Mouse (Mus musculus) heart, postnatal 0 days (tissue): ENCODE measurements around the gene Gm49486. TPM values are rescaled to one million over a fixed set of nuclear protein-coding genes. Genes with fewer than 3 reads are reported as not detected.
A peak's percentile ranks its signal among the peaks of the same experiment; 100 is the strongest.

Experiments
- ATAC-seq: fragments of 200-750 bp; cut with Nextera tagmentation; 2 replicates; pipeline ENCODE4 v1.8.0; 2017; ENCODE audit warnings: low read depth, moderate number of reproducible peaks, moderate library complexity; ENCODE audit not compliant: insufficient read depth
- DNase-seq: peaks from one replicate; pipeline ENCODE4 v3.0.0-alpha.2; 2016; ENCODE audit warnings: low spot score
- H3K27ac ChIP-seq: fragments of 300-500 bp; sonication (generic); 2 replicates; pipeline ENCODE4 v1.5.1; 2014; ENCODE audit warnings: low read depth, mild to moderate bottlenecking
- H3K27me3 ChIP-seq: fragments of 300-500 bp; sonication (generic); 2 replicates; pipeline ENCODE4 v1.6.1; 2014; ENCODE audit warnings: low read length, mixed read lengths; ENCODE audit not compliant: control insufficient read depth, insufficient read depth
- H3K36me3 ChIP-seq: fragments of 300-500 bp; sonication (generic); replicated peaks from 2 replicates; pipeline ENCODE4 v1.6.1; 2014; ENCODE audit warnings: low read length, mixed read lengths; ENCODE audit not compliant: control insufficient read depth, insufficient read depth
- H3K4me1 ChIP-seq: fragments of 300-500 bp; sonication (generic); 2 replicates; pipeline ENCODE4 v1.6.1; 2014; ENCODE audit warnings: antibody characterized with exemption; ENCODE audit not compliant: control insufficient read depth, insufficient read depth
- H3K4me2 ChIP-seq: fragments of 300-500 bp; sonication (generic); 2 replicates; pipeline ENCODE4 v1.6.1; 2014; ENCODE audit warnings: low read depth, mild to moderate bottlenecking, low read length, moderate library complexity
- H3K4me3 ChIP-seq: fragments of 300-500 bp; sonication (generic); 2 replicates; pipeline ENCODE4 v1.5.1; 2014; ENCODE audit warnings: low read depth, low read length
- H3K9ac ChIP-seq: fragments of 300-500 bp; sonication (generic); replicated peaks from 2 replicates; pipeline ENCODE4 v1.6.1; 2014; ENCODE audit warnings: low read depth, low read length, mixed read lengths
- H3K9me3 ChIP-seq: fragments of 300-500 bp; sonication (generic); replicated peaks from 2 replicates; pipeline ENCODE4 v1.6.1; 2016; ENCODE audit warnings: low read length; ENCODE audit not compliant: control insufficient read depth
- CTCF ChIP-seq: IDR thresholded peaks from 2 replicates; pipeline ENCODE4 v1.5.1; 2016; ENCODE audit warnings: antibody characterized with exemption, control low read depth, low read depth
- EP300 ChIP-seq: IDR thresholded peaks from 2 replicates; pipeline ENCODE4 v1.6.1; 2016; ENCODE audit warnings: antibody characterized with exemption, low read depth
- WGBS: fragments of 180-500 bp; shearing (Covaris S2); extraction: QIAGEN DNeasy Blood & Tissue Kit; methylation state at CpG from one replicate; pipeline ENCODE4 v1.1.7; 2014; 5-methylcytosine and 5-hydroxymethylcytosine counted together
- polyA plus RNA-seq: library from polyadenylated mRNA; unstranded; fragments of >200 nt; fragmentation: Nextera tagmentation; extraction: Ambion mirVana; gene quantifications from 2 replicates; pipeline ENCODE4 v1.2.1, GENCODE M21; 2015
- total RNA-seq: library from RNA; depleted of rRNA; stranded (reverse); fragments of >200 nt; gene quantifications from 2 replicates; pipeline ENCODE4 v1.2.3, GENCODE M21; 2014; ENCODE audit warnings: low replicate concordance

Gm49486 gene
- total and polyA plus RNA-seq, 2 experiments from 2014 or later, result 0.74 to 0.80 TPM

DNA sequence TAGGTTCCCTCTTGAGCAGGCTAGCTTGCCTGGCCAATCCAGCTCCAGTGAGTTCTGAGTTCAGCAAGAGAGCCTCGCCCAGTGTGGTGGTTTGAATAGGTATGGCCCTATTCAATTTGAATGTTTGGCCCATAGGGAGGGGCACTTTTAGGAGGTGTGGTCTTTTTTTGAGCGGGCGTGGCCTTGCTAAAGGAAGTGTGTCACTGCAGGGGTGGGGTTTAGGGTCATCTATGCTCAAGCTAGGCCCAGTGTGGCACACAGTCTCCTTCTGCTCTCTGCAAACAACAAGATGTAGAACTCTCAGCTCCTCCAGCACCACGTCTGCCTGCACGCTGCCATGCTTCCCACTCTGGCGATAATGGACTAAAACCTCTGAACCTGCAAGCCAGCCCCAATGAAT, 34.5 kb downstream of the Gm49486 start:
- DNase-seq (no peak), ATAC-seq (no peak)
- no peaks in the 10 kb centered on the region for H3K36me3 ChIP-seq
- H3K4me3 ChIP-seq, result no peak overlapping the region
- H3K27ac ChIP-seq, result no peak overlapping the region
- no peak overlapping the region for H3K4me2 ChIP-seq
- H3K9me3 ChIP-seq, result no peaks in the 10 kb centered on the region
- TF ChIP-seq EP300 (no peak), CTCF (no peak)
- H3K4me1 ChIP-seq, result peaks cover 6% of the 10 kb centered on the region
- peaks cover 33% of the 10 kb centered on the region for H3K27me3 ChIP-seq
- WGBS, result 91% methylated on average over 6 of the region's 6 CpGs
- no peak overlapping the region for H3K9ac ChIP-seq

DNA sequence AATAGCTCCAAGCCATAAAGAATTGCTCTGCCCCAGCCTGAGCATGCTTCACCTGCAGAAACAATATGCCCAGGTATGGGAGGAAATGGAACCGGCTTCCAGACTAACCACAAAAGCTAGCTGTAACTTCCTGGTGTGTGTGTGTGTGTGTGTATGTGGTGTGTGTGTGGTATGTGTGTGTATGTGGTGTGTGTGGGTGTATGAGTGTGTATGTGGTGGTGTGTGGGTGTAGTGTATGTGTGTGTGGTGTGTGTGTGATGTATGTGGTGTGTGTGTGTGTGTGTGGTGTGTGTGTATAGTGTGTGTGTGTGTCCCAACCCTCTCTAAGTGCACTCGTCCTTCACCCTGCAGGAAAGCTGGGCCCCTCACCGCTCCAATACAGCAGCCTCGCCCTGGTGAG, 36.2 kb downstream of the Gm49486 start:
- DNase-seq (no peak), ATAC-seq (no peak)
- peaks cover 9% of the 10 kb centered on the region for H3K4me1 ChIP-seq
- H3K27ac ChIP-seq, result no peak overlapping the region
- H3K9ac ChIP-seq, result no peak overlapping the region
- no peaks in the 10 kb centered on the region for H3K36me3 ChIP-seq
- no peak overlapping the region for H3K4me3 ChIP-seq
- peaks cover 28% of the 10 kb centered on the region for H3K27me3 ChIP-seq
- WGBS, result 71% methylated on average over 4 of the region's 4 CpGs
- TF ChIP-seq CTCF (no peak), EP300 (no peak)
- H3K9me3 ChIP-seq, result no peaks in the 10 kb centered on the region
- no peak overlapping the region for H3K4me2 ChIP-seq

- TF ChIP-seq EP300, result no peak
- Histone ChIP-seq H3K4me1 (peaks cover 7% of the 10 kb centered on the region; the same call in 1 of the 2 replicates), H3K9me3 (no peaks in the 10 kb centered on the region), H3K9ac (no peak overlapping the region), H3K27me3 (peaks cover under 1% of the 10 kb centered on the region; the same call in 1 of the 2 replicates), H3K27ac (no peak overlapping the region), H3K4me3 (no peak overlapping the region), H3K36me3 (no peaks in the 10 kb centered on the region), H3K4me2 (no peak overlapping the region)
- no peak for DNase-seq
- WGBS, result 27% methylated on average over 1 of the region's 1 CpGs
- ATAC-seq, result 0 out of 2 replicates have a peak, but pooled peaks have one; percentile 12
Observed at GRCm38 (mm10) chr15:79268521-79268920, 39.3 kb downstream of the Gm49486 start.

- Histone ChIP-seq H3K9ac (no peak overlapping the region), H3K27me3 (no peaks in the 10 kb centered on the region), H3K4me3 (peak overlapping the region; percentile 33), H3K27ac (no peak overlapping the region), H3K4me1 (peaks cover 7% of the 10 kb centered on the region; the same call in 1 of the 2 replicates), H3K4me2 (peak overlapping the region; percentile 72), H3K36me3 (no peaks in the 10 kb centered on the region), H3K9me3 (no peaks in the 10 kb centered on the region)
- TF ChIP-seq EP300, result no peak
- TF ChIP-seq CTCF, result no peak
- DNase-seq, result peak; percentile 68
- WGBS, result 2% methylated on average over 33 of the region's 33 CpGs
- ATAC-seq, result peak; percentile 75
Observed at GRCm38 (mm10) chr15:79270317-79271123, 41.3 kb downstream of the Gm49486 start.

GRCm38 (mm10) chr15:79271124-79271746, 42.0 kb downstream of the Gm49486 start:
- Histone ChIP-seq H3K4me3 (peak overlapping the region; percentile 33), H3K9me3 (no peaks in the 10 kb centered on the region), H3K36me3 (no peaks in the 10 kb centered on the region), H3K27ac (no peak overlapping the region), H3K9ac (no peak overlapping the region), H3K4me2 (peak overlapping the region; percentile 72), H3K27me3 (no peaks in the 10 kb centered on the region), H3K4me1 (peaks cover 7% of the 10 kb centered on the region; the same call in 1 of the 2 replicates)
- ATAC-seq (0 out of 2 replicates have a peak, but pooled peaks have one; percentile 22), DNase-seq (peak; percentile 51)
- TF ChIP-seq EP300 (no peak), CTCF (peak; percentile 69)
- 17% methylated on average over 17 of the region's 17 CpGs for WGBS
